Mouse (Mus musculus): ENCODE data around the gene Sf3a2. TPM values are rescaled to one million over a fixed set of nuclear protein-coding genes. Genes with fewer than 3 reads are reported as not detected.

Sf3a2 gene
- polyA plus RNA-seq, 1 experiment from 2014 or later, result 75.7 TPM

- Histone ChIP-seq H3K4me3 (ENCODE audit: low read length) (no peak overlapping the region), H3K9ac (ENCODE audit: low read length) (no peak overlapping the region), H3K9me3 (ENCODE audit: control insufficient read depth, low read length) (0 out of 2 replicates have a peak, but pooled peaks cover 4% of the 10 kb centered on the region), H3K4me1 (replicated peaks; ENCODE audit: control insufficient read depth, insufficient read depth, low read length) (peaks cover 6% of the 10 kb centered on the region), H3K36me3 (ENCODE audit: control insufficient read depth, insufficient read depth, low read length) (no peaks in the 10 kb centered on the region), H3K27ac (ENCODE audit: low read length) (no peak overlapping the region), H3K4me2 (ENCODE audit: low read depth, low read length) (no peak overlapping the region), H3K27me3 (ENCODE audit: control insufficient read depth, insufficient read depth, low read depth, low read length) (peaks cover 40% of the 10 kb centered on the region)
- 45% methylated on average over 28 of the region's 30 CpGs for WGBS
- no peak for ATAC-seq (ENCODE audit: low read depth)
These were observed 37.6 kb downstream of the Sf3a2 start for GRCm38 (mm10) chr10:80835617-80836016.

- Histone ChIP-seq H3K4me1 (replicated peaks; ENCODE audit: control insufficient read depth, insufficient read depth, low read length) (no peaks in the 10 kb centered on the region), H3K27ac (ENCODE audit: low read length) (no peak overlapping the region), H3K9ac (ENCODE audit: low read length) (no peak overlapping the region), H3K4me2 (ENCODE audit: low read depth, low read length) (no peak overlapping the region), H3K36me3 (ENCODE audit: control insufficient read depth, insufficient read depth, low read length) (no peaks in the 10 kb centered on the region), H3K27me3 (ENCODE audit: control insufficient read depth, insufficient read depth, low read depth, low read length) (peaks cover 43% of the 10 kb centered on the region), H3K9me3 (ENCODE audit: control insufficient read depth, low read length) (0 out of 2 replicates have a peak, but pooled peaks cover 4% of the 10 kb centered on the region), H3K4me3 (ENCODE audit: low read length) (no peak overlapping the region)
- WGBS, result 30% methylated on average over 7 of the region's 7 CpGs
- ATAC-seq (ENCODE audit: low read depth), result no peak
These were observed 39.0 kb downstream of the Sf3a2 start for GRCm38 (mm10) chr10:80836949-80837379.

- no peak overlapping the region for H3K9ac ChIP-seq (ENCODE audit: low read length)
These were observed 39.8 kb downstream of the Sf3a2 start for GRCm38 (mm10) chr10:80837827-80838226.

GRCm38 (mm10) chr10:80838346-80838912, 40.4 kb downstream of the Sf3a2 start:
- Histone ChIP-seq H3K4me3 (ENCODE audit: low read length) (no peak overlapping the region), H3K27ac (ENCODE audit: low read length) (no peak overlapping the region), H3K9me3 (ENCODE audit: control insufficient read depth, low read length) (0 out of 2 replicates have a peak, but pooled peaks cover 4% of the 10 kb centered on the region), H3K27me3 (ENCODE audit: control insufficient read depth, insufficient read depth, low read depth, low read length) (peaks cover 52% of the 10 kb centered on the region), H3K9ac (ENCODE audit: low read length) (no peak overlapping the region), H3K36me3 (ENCODE audit: control insufficient read depth, insufficient read depth, low read length) (no peaks in the 10 kb centered on the region), H3K4me1 (replicated peaks; ENCODE audit: control insufficient read depth, insufficient read depth, low read length) (no peaks in the 10 kb centered on the region), H3K4me2 (ENCODE audit: low read depth, low read length) (no peak overlapping the region)
- 58% methylated on average over 2 of the region's 2 CpGs for WGBS
- no peak for ATAC-seq (ENCODE audit: low read depth)

More at GRCm38 (mm10) chr10:80837827-80838226, 39.8 kb downstream of the Sf3a2 start:
- ATAC-seq (ENCODE audit: low read depth), result no peak
- 0 out of 2 replicates have a peak, but pooled peaks cover 4% of the 10 kb centered on the region for H3K9me3 ChIP-seq (ENCODE audit: control insufficient read depth, low read length)
- 8% methylated on average over 2 of the region's 2 CpGs for WGBS
- no peak overlapping the region for H3K27ac ChIP-seq (ENCODE audit: low read length)
- no peak overlapping the region for H3K4me3 ChIP-seq (ENCODE audit: low read length)
- no peaks in the 10 kb centered on the region for H3K36me3 ChIP-seq (ENCODE audit: control insufficient read depth, insufficient read depth, low read length)
- no peaks in the 10 kb centered on the region for H3K4me1 ChIP-seq (replicated peaks; ENCODE audit: control insufficient read depth, insufficient read depth, low read length)
- no peak overlapping the region for H3K4me2 ChIP-seq (ENCODE audit: low read depth, low read length)
- peaks cover 50% of the 10 kb centered on the region for H3K27me3 ChIP-seq (ENCODE audit: control insufficient read depth, insufficient read depth, low read depth, low read length)

- Histone ChIP-seq H3K27ac (ENCODE audit: low read length) (no peak overlapping the region), H3K4me1 (replicated peaks; ENCODE audit: control insufficient read depth, insufficient read depth, low read length) (no peaks in the 10 kb centered on the region; the same call in 1 of the 2 replicates), H3K4me3 (ENCODE audit: low read length) (no peak overlapping the region), H3K9me3 (ENCODE audit: control insufficient read depth, low read length) (no peaks in the 10 kb centered on the region), H3K4me2 (ENCODE audit: low read depth, low read length) (no peak overlapping the region), H3K27me3 (ENCODE audit: control insufficient read depth, insufficient read depth, low read depth, low read length) (peaks cover 53% of the 10 kb centered on the region), H3K9ac (ENCODE audit: low read length) (no peak overlapping the region), H3K36me3 (ENCODE audit: control insufficient read depth, insufficient read depth, low read length) (no peaks in the 10 kb centered on the region)
- 55% methylated on average over 6 of the region's 6 CpGs for WGBS
- ATAC-seq (ENCODE audit: low read depth), result no peak
These were observed 41.9 kb downstream of the Sf3a2 start for GRCm38 (mm10) chr10:80839848-80840247.

- H3K4me2 ChIP-seq (ENCODE audit: low read depth, low read length), result no peak overlapping the region
- no peak overlapping the region for H3K27ac ChIP-seq (ENCODE audit: low read length)
- H3K36me3 ChIP-seq (ENCODE audit: control insufficient read depth, insufficient read depth, low read length), result no peaks in the 10 kb centered on the region
- 76% methylated on average over 2 of the region's 2 CpGs for WGBS
- peaks cover 41% of the 10 kb centered on the region for H3K27me3 ChIP-seq (ENCODE audit: control insufficient read depth, insufficient read depth, low read depth, low read length)
- no peak for ATAC-seq (ENCODE audit: low read depth)
- H3K9me3 ChIP-seq (ENCODE audit: control insufficient read depth, low read length), result no peaks in the 10 kb centered on the region
- no peaks in the 10 kb centered on the region; the same call in 1 of the 2 replicates for H3K4me1 ChIP-seq (replicated peaks; ENCODE audit: control insufficient read depth, insufficient read depth, low read length)
- no peak overlapping the region for H3K9ac ChIP-seq (ENCODE audit: low read length)
- no peak overlapping the region for H3K4me3 ChIP-seq (ENCODE audit: low read length)
These were observed 43.7 kb downstream of the Sf3a2 start for GRCm38 (mm10) chr10:80841685-80842084.

- no peak for ATAC-seq (ENCODE audit: low read depth)
- Histone ChIP-seq H3K9ac (ENCODE audit: low read length) (no peak overlapping the region), H3K4me3 (ENCODE audit: low read length) (no peak overlapping the region), H3K27me3 (ENCODE audit: control insufficient read depth, insufficient read depth, low read depth, low read length) (peaks cover 37% of the 10 kb centered on the region), H3K4me2 (ENCODE audit: low read depth, low read length) (no peak overlapping the region), H3K4me1 (replicated peaks; ENCODE audit: control insufficient read depth, insufficient read depth, low read length) (no peaks in the 10 kb centered on the region; the same call in 1 of the 2 replicates), H3K27ac (ENCODE audit: low read length) (no peak overlapping the region), H3K9me3 (ENCODE audit: control insufficient read depth, low read length) (no peaks in the 10 kb centered on the region), H3K36me3 (ENCODE audit: control insufficient read depth, insufficient read depth, low read length) (no peaks in the 10 kb centered on the region)
- 78% methylated on average over 15 of the region's 15 CpGs for WGBS
These were observed 44.3 kb downstream of the Sf3a2 start for GRCm38 (mm10) chr10:80842334-80842733.

GRCm38 (mm10) chr10:80843087-80843930, 45.3 kb downstream of the Sf3a2 start:
- Histone ChIP-seq H3K27me3 (ENCODE audit: control insufficient read depth, insufficient read depth, low read depth, low read length) (peaks cover 37% of the 10 kb centered on the region), H3K4me3 (ENCODE audit: low read length) (peak overlapping the region; percentile 43), H3K9me3 (ENCODE audit: control insufficient read depth, low read length) (no peaks in the 10 kb centered on the region), H3K36me3 (ENCODE audit: control insufficient read depth, insufficient read depth, low read length) (no peaks in the 10 kb centered on the region), H3K27ac (ENCODE audit: low read length) (no peak overlapping the region), H3K4me1 (replicated peaks; ENCODE audit: control insufficient read depth, insufficient read depth, low read length) (no peaks in the 10 kb centered on the region; the same call in 1 of the 2 replicates), H3K9ac (ENCODE audit: low read length) (peak overlapping the region; percentile 43), H3K4me2 (ENCODE audit: low read depth, low read length) (peak overlapping the region; percentile 66)
- ATAC-seq (ENCODE audit: low read depth), result no peak
- WGBS, result 9% methylated on average over 32 of the region's 32 CpGs

- Histone ChIP-seq H3K4me2 (ENCODE audit: low read depth, low read length) (peak within 1 kb of the TSS; percentile 66), H3K9me3 (ENCODE audit: control insufficient read depth, low read length) (no peaks in the 10 kb centered on the region), H3K9ac (ENCODE audit: low read length) (peak within 1 kb of the TSS; percentile 43), H3K4me1 (replicated peaks; ENCODE audit: control insufficient read depth, insufficient read depth, low read length) (no peaks in the 10 kb centered on the region; the same call in 1 of the 2 replicates), H3K27me3 (ENCODE audit: control insufficient read depth, insufficient read depth, low read depth, low read length) (peaks cover 37% of the 10 kb centered on the region), H3K4me3 (ENCODE audit: low read length) (peak within 1 kb of the TSS; percentile 43), H3K36me3 (ENCODE audit: control insufficient read depth, insufficient read depth, low read length) (no peaks in the 10 kb centered on the region), H3K27ac (ENCODE audit: low read length) (no peak within 1 kb of the TSS)
- WGBS, result 5% methylated on average over 33 of the region's 51 CpGs
- no peak for ATAC-seq (ENCODE audit: low read depth)
These were observed 46.0 kb downstream of the Sf3a2 start, which contains the start of gene Lingo3 for GRCm38 (mm10) chr10:80843931-80844547. Gene Lingo3, minus strand, starts transcription at chr10:80844039.
